Mouse (Mus musculus) frontal cortex, postnatal 25 days (tissue): Measurements from ENCODE around the gene Pnpla1.

Experiments used
- DNase-seq, 2 experiments: peaks; one replicate each; pipeline ENCODE4 v3.0.0; 2022; ENCODE audit warnings: low spot score in 2 of 2

The Pnpla1 gene

DNA sequence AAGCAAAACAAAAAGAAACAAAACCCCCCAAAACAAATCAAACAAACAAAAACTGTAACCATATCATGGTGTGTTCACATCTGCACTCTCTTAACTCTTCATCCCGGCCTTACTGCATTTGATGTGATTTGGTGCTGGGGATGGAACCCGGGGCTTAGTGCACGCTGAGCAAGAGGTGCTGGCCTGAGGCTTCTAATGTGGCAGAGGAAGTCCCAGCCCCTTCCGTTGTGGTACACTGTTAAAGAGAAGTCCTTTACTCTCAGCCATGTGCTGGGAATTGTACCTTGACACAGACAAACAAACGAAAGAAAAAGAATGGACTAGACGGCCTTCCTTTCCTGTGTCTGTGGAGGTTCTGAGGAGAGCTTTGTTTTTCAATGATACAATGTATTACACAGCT lies 63.9 kb downstream of the Pnpla1 start:
- DNase-seq = no peak

DNA sequence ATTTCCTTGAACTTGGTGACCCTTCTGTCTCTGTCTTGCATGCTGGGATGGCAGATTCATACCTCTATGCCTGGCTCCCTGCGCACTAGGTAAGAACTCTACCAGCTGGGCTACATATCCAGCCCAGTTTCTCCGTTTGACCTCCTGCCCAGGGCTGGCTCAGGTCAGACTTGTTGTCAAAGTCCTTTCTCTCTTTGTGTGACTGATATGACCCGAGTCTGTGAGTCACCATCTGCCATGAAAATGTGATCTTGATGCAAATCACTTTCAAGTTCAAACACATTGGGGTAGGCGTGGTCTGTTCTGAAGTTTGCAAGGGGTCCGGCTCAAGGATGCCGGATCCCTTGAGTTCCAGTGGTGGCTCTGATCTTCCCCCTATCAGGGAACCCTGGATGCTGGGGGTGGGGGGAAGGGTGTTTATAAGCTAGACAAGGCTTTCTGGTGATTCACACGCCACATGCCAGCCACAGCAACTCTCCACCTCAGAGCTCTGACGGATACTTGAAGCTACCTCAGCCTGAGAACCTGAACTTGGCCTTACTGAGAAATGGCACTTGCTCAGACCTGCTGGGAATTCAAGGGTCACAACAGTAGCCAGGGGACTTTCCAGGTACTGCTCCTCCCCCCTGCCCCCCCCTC lies 66.9 kb downstream of the Pnpla1 start:
- DNase-seq = no peak

DNA sequence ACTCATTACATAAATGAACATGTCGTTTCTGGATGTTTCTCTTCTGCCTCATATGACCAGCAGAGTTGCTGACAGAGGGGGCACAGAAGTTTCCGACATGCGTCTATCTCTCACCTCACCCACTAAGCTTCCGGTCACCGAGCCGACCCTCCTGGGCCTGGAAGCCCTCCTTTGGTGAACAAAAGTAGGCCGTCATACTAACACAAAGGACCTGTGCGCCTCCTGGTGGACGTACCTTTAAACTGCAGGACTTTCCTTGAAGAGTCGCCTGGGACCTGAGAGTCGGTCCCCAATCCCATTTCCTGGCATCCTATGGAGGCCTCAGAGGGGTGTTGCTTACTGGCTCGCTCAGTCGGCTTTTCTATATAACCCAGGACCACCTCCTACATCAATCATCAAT lies 68.2 kb downstream of the Pnpla1 start:
- DNase-seq = peak; percentile 77 to 84

DNA sequence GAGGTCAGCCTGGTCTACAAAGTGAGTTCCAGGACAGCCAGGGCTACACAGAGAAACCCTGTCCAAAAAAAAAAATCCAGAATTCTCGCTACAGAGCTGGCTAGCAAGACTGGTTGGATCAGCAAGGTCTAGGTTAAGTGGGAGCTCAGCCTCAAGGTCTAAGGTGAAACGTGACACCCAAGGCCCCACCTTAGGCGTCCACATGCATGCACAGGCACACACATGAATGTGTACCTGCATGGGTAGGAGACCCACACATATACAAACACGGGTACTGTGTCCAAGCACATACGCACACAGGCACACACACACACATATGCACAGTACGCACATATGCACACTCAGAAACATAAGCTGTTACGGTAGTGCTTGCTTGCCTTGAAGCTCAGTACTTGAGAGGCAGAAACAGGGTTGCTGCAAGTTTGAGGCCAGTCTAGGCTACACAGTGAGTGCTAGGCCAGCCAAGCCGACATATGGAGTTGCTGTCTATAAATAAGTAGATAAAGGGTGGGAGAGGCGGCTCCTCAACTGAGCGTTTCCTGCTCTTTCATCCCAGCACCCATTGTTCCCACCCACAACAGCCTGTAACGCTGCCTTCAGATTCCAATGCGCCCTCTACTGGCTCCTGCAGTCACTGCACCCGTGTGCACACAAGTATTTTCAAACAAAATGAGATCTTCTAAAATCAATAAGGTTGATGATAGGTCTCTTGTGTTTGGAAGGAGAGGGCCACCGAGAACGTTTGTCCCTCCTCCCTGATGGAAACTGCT lies 68.8 kb downstream of the Pnpla1 start:
- DNase-seq = no peak

DNA sequence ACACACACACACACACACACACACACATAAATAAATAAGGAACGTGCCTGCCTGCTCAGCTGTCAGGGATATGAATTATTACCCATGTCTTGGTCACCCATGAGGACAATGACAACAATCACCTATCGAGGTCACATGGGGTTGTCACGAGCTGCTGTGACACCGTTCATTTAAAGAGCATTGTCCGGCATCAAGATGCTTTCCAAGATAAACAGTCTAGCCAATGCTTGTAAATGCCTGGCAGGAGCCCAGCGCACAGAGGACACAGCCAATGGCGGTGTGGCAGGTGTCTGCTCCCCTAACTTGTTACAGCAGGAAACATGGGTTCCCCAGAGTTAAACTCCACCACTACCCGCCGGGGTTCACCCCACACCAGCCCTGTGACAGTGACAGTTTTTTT lies 69.8 kb downstream of the Pnpla1 start:
- no peak for DNase-seq

DNA sequence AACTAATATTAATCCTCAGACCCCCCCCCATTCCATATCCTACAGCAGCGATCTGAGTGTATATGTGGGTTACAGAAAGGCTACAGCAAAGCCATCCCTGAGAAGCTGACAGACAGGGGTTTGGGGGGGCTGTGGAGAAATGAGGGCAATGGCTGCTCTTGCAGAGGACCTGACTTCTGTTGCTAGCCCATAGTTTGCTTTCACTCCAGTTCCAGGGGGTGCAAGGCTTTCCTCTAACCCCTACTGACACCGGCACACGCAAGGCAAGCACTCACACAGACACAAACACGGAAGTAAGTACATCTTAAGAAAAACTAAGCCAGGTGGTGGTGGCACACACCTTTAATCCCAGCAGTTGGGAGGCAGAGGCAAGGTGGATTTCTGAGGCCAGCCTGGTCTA lies 71.2 kb downstream of the Pnpla1 start:
- no peak for DNase-seq

DNA sequence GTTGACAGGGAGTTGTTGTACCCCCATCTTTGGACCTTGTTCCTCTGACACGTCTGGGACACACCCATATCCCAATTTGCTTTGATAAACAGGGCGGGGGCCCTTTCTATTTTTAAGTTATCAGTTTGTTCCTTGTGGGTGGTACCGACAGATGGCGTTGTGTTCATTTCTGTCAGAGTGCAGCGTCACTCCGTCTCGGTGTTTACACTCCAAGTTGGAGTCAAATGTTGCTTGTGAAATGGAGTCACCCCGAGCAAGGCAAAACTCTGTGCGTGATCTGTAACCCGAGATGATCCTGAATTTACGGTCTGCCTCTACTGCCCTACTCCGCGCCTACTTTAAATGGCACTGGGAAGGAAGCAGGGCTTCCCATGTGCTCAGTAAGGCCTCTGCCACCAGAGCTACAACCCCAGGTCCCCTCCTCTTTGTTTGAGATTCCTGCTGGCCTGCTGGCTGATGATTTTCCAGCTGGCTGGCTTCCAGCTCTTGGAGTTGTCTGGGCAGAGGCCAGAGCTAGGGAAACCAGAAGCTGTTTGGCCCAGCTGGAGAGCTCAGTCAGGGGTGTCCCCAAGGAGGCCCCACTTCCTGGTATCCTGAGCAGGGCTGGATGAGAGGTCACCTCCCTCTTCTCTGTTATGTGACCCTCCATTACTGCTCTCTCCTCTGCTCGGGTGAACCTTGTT lies 72.3 kb downstream of the Pnpla1 start:
- peak in 1 of 2 experiments; percentile 43 for DNase-seq

DNA sequence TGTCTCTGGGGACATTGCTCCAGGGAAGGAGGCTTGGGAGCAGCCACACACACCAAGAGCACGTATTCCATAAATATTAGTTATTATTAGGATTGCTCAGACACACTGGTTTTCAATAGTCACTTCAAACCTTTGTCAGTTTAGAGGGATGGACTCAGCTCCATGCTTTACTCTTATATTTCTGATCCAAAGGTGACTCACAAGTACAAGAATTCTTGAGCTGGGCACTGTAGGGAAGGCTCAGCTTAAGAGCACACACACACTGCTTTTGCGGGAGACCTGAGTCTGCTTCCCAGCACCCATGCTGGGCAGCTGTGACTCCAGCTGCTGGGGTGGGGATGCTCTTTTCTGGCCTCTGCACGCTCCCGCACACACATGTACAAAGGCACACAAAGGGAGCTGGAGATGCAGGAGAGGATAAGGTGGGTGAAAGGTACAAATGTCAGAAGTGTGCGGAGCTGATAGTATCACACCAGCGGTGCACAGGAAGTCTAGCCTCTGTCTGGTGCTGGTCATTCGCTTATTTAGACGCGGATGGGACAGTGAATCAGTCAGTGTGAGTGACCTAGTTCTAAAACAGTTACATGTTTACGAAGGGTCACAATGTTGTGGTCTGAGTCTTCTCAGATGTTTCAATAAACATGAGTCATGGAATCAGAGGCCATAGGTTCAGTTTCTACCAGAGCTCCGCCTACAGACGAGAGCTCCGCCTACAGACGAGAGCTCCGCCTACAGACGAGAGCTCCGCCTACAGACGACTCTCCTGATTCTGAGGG lies 73.4 kb downstream of the Pnpla1 start:
- no peak for DNase-seq

DNA sequence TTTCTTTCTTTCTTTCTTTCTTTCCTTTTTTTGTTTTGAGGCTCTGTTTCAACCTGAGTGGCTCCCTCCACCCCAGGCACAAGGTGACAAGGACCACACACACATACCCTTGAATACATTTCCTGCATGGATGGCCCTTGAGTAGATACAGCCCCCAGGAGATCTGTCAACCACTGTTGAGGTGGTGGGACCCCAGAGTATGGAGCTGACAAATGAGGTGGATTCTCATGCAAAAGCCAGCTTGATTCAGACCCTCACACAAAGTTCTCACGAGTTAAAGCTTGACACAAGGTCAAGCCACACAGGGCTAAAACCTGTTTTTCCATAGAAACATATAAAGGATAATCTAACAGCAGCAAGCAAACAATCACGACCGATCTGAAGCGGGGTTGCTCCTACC lies 74.1 kb downstream of the Pnpla1 start:
- DNase-seq = no peak

DNA sequence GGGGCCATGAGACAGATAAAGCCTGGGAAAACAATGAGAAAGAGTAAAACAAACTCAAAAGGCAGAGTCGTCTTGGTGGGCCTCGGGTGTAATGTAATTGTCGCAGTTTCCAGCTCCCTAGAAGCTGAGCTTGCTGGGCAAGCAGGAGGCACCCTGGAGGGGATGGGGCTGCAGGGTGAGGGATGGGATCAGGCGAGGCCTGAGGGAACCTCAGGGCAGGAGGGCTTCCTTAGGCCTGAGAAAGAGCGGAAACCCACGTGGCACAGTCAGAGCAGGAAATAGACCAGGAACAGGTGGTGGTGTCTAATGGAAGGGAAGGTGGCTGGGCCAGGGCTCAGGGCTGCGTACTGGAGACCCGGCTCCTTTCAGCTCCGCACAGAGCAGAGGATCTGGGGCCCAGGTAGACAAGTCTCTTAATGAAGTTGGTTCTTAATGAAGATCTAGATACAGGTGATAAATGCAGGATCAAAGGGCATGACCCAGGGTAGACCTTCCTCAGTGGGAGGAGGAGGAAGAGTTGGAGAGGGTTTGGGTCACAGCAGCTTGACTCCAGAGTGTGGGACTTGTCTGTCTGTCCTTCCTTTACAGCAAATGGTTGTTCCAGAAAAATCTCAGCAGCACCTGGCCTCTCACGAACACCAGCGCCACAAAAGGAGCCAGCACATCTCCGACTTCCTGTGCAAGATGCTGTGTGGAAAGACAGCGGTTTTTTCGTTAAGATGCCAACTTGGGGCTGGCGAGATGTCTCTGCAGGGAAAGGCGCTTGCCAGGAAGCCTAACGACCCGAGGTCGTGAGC lies 76.1 kb downstream of the Pnpla1 start:
- DNase-seq = no peak

DNA sequence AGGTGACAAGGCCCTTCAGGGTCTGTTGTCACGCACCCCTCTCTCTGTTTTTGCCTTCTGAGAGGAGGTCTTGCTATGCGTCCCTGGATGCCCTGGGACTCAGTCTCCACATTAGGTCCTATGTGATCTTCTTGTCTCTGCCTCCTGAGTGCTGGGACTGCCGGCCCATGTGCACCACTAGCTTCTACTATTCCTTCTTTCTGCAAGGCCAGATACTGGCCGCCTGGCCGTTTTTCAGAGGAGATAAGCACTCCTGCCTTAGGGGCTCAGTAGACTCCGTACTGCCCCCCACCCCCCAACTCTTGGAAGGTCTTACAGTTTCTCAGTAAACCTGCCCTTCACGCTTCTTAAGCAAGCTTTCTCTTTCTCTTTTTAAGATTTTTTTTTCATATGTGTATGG lies 77.9 kb downstream of the Pnpla1 start:
- DNase-seq = no peak

DNA sequence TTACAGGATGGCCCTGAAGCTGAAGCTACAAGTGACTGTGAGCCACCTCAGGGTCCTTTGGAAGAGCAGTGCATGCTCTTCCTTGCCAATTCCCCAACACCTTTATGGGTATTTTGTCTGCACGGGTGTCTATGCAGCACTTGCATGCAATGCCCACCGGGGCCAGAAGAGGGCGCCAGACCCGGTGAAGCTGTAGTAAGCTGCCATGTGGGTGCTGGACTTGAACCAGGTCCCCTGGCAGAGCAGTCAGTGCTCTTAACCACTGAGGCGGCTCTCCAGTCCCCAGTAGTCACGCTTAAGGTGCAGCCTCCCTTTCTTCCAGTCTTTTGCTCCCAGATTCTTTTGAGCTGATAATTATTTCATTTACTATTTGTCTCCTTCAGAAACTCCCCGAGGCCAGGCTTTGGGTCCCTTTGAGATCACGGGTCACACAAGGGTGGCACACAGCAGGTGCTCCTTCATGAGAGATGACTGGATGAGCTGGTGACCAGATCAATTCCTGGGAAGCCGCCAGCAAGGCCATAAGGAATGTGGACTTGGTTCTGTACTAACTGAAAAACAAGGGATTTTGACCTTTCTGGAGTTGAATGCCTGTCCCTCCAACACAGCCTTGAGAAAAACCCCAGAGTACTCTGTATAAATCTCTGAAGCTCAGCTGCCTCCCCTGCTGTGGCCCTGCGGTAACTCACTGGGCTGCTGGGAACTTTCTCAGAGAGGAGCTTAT lies 78.6 kb downstream of the Pnpla1 start:
- peak in 1 of 2 experiments; percentile 11 for DNase-seq
